Mouse (Mus musculus) lung, embryonic 14.5 days (tissue): ENCODE measurements around the gene C9orf72. TPM values are rescaled to one million over a fixed set of nuclear protein-coding genes. Genes with fewer than 3 reads are reported as not detected.
"Not testable (repeated sequence)": the region's sequence is repeated elsewhere in the genome, so short reads cannot be mapped to it uniquely, and the experiment has no call there.

Experiments
- ATAC-seq: fragments of 200-750 bp; cut with Nextera tagmentation; 2 replicates; pipeline ENCODE4 v1.8.0; 2017; ENCODE audit warnings: mild to moderate bottlenecking, moderate TSS enrichment, moderate library complexity; ENCODE audit not compliant: insufficient read depth
- DNase-seq: peaks from one replicate; pipeline ENCODE4 v3.0.0-alpha.2; 2015
- H3K27ac ChIP-seq: fragments of 300-500 bp; sonication (generic); 2 replicates; pipeline ENCODE4 v1.5.1; 2014; ENCODE audit warnings: low read depth, mild to moderate bottlenecking, moderate library complexity
- H3K27me3 ChIP-seq: fragments of 300-500 bp; sonication (generic); 2 replicates; pipeline ENCODE4 v1.6.1; 2014; ENCODE audit warnings: low read length, control low read depth; ENCODE audit not compliant: insufficient read depth
- H3K36me3 ChIP-seq: fragments of 300-500 bp; sonication (generic); 2 replicates; pipeline ENCODE4 v1.6.1; 2014; ENCODE audit warnings: control low read depth; ENCODE audit not compliant: insufficient read depth
- H3K4me1 ChIP-seq: fragments of 300-500 bp; sonication (generic); 2 replicates; pipeline ENCODE4 v1.6.1; 2014; ENCODE audit warnings: antibody characterized with exemption, control low read depth; ENCODE audit not compliant: insufficient read depth
- H3K4me2 ChIP-seq: fragments of 300-500 bp; sonication (generic); 2 replicates; pipeline ENCODE4 v1.6.1; 2014; ENCODE audit warnings: mild to moderate bottlenecking
- H3K4me3 ChIP-seq: fragments of 300-500 bp; sonication (generic); 2 replicates; pipeline ENCODE4 v1.5.1; 2014; ENCODE audit warnings: low read depth, low read length
- H3K9ac ChIP-seq: fragments of 300-500 bp; sonication (generic); 2 replicates; pipeline ENCODE4 v1.6.1; 2014
- H3K9me3 ChIP-seq: fragments of 300-500 bp; sonication (generic); 2 replicates; pipeline ENCODE4 v1.6.1; 2016; ENCODE audit warnings: low read depth, low read length, control low read depth
- CTCF ChIP-seq: IDR thresholded peaks from 2 replicates; pipeline ENCODE4 v1.5.1; 2016; ENCODE audit warnings: antibody characterized with exemption, low read depth
- WGBS: fragments of 180-500 bp; shearing (Covaris S2); extraction: QIAGEN DNeasy Blood & Tissue Kit; methylation state at CpG from one replicate; pipeline ENCODE4 v1.1.7; 2014; 5-methylcytosine and 5-hydroxymethylcytosine counted together
- polyA plus RNA-seq: library from polyadenylated mRNA; unstranded; fragments of >200 nt; fragmentation: Nextera tagmentation; extraction: Ambion mirVana; gene quantifications from 2 replicates; pipeline ENCODE4 v1.2.1, GENCODE M21; 2014

Gene C9orf72
- 14.6 and 16.3 TPM in 2 replicates for polyA plus RNA-seq

DNA sequence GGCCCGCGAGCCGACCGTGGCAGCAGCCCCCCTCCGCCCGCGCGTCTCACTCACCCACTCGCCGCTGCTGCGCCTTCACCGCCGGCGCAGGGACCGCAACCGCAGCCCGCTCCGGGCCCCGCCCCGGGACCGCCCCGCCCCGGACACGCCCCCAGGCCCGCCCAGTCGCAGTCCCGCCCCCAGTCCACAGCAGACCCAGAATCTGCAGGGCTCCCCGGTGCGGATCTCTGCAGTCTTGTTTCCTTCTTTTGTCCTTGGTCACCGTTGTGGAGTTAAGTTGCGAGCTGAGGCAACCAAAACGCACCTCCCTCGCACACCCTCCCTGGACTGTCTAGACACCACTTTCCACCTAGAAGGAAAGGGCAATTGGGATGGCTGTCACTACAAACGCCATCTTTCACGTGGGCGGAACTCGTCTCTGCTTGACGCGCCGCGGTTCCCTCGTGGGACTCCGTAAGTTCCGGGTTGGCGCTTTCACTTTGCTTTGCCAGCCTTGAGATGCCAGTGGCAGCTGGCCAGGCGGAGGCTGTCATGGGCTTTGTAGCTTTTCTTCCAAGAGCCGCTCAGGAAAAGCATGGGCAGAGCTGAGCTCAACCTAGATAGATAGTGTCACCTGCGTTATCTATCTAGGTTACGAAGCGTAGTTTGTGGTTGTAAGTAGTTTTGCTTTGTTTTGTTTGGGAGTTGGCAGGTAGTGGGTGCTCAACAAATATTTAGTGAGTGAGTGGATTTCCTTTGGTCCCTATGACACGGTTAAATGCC is at the start of gene C9orf72:
TSS of gene C9orf72 (minus strand) at position 442 of the 762 bp plus-strand sequence.
- H3K9ac ChIP-seq = peak within 1 kb of the TSS; percentile 80
- H3K4me3 ChIP-seq = peak within 1 kb of the TSS; percentile 83
- under 1% methylated on average over 51 of the region's 51 CpGs for WGBS
- H3K9me3 ChIP-seq = no peaks in the 10 kb centered on the region
- 0 out of 2 replicates have a peak, but pooled peaks cover 4% of the 10 kb centered on the region for H3K4me1 ChIP-seq
- ATAC-seq (peak; percentile 97), DNase-seq (peak; percentile 97)
- no peak for TF ChIP-seq CTCF
- H3K27me3 ChIP-seq = no peaks in the 10 kb centered on the region
- peak within 1 kb of the TSS; percentile 84 for H3K4me2 ChIP-seq
- H3K27ac ChIP-seq = peak within 1 kb of the TSS; percentile 65; the same call in 1 of the 2 replicates
- H3K36me3 ChIP-seq = no peaks in the 10 kb centered on the region

DNA sequence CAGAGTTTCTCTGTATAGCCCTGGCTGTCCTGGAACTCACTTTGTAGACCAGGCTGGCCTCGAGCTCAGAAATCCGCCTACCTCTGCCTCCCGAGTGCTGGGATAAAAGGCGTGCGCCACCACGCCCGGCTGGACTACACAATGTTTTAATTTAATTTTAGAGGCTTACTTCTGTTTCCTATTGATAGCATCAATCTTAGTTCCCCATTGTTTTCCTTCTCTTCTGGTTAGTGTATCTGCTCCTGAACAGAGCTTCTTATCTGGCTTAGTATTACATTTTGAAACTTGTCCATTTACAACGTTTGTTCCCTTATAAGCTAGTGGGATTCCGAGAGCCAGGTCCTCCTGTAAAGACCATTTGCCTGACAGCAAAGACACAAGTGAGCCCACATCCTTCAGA is 33.0 kb upstream of the C9orf72 start:
- Histone ChIP-seq H3K36me3 (no peaks in the 10 kb centered on the region), H3K4me1 (no peaks in the 10 kb centered on the region), H3K27ac (no peak overlapping the region), H3K4me3 (no peak overlapping the region), H3K4me2 (no peak overlapping the region), H3K9me3 (no peaks in the 10 kb centered on the region), H3K27me3 (no peaks in the 10 kb centered on the region), H3K9ac (no peak overlapping the region)
- DNase-seq = no peak
- ATAC-seq = no peak
- no peak for TF ChIP-seq CTCF
- 71% methylated on average over 9 of the region's 9 CpGs for whole genome bisulfite sequencing

DNA sequence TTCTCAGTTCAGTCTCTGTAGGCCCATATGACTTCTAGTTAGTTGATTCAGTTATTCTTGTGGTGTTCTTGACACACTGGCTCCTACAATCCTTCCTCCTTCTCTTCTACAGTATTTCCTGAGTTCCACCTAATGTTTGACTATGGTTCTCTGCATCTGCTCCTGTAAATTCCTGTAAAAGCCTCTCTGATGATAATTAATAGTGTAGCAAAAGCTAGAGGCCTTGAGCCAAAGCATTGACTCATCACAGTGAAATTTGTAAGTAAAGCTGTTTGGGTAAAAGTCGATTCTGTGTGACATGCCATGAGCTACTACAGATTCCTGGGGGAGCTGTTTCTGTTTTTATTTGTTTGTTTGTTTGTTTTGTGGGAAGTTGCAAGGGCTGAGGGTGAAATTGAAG is 18.0 kb upstream of the C9orf72 start:
- WGBS = 67% methylated on average over 1 of the region's 1 CpGs
- no peak for ATAC-seq
- Histone ChIP-seq H3K4me3 (no peak overlapping the region), H3K27ac (no peak overlapping the region), H3K9ac (no peak overlapping the region), H3K27me3 (no peaks in the 10 kb centered on the region), H3K4me2 (no peak overlapping the region), H3K36me3 (no peaks in the 10 kb centered on the region), H3K4me1 (no peaks in the 10 kb centered on the region), H3K9me3 (no peaks in the 10 kb centered on the region)
- TF ChIP-seq CTCF = no peak
- no peak for DNase-seq

DNA sequence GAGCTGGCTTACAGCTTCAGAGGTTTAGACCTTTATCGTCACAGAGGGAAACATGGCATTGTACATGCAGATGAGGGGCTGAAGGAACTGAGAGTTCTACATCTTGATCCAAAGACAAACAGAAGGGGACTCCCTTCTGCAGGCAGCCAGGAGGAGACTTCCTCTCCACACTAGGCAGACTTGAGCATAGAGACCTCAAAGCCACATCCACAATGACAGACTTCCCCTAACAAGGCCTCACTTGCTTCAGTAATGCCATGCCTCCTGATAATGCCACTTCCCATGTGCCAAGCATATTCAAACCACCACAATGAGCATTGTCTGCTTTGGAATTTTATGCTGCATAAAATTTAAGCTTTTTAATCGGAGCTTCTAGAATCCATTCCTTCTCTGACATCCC is 15.8 kb upstream of the C9orf72 start:
- ATAC-seq = no peak
- Histone ChIP-seq H3K4me2 (no peak overlapping the region), H3K9ac (no peak overlapping the region), H3K9me3 (no peaks in the 10 kb centered on the region), H3K4me3 (no peak overlapping the region), H3K27me3 (no peaks in the 10 kb centered on the region), H3K27ac (no peak overlapping the region), H3K36me3 (no peaks in the 10 kb centered on the region), H3K4me1 (no peaks in the 10 kb centered on the region)
- WGBS = 74% methylated on average over 2 of the region's 2 CpGs
- no peak for DNase-seq
- TF ChIP-seq CTCF = no peak

DNA sequence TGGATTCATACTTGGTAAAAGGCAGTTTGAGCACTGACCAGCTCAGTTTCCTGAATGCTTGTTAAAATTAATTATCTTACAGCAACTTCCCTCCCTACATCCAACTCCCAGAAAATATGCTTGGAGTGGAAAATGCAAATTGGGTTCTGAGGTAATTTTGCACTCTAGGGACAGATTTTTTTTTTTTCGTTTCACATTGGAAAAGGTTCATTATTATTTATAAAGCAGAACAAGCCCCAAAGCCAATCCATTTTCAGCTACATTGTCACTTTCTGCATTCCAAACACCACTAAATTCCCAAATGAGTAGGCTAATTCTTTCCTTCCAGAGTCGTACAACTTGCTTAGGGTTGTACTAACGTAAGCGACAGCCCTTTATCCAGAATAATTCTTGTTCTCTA is 12.7 kb upstream of the C9orf72 start:
- Histone ChIP-seq H3K9ac (no peak overlapping the region), H3K36me3 (no peaks in the 10 kb centered on the region), H3K27me3 (no peaks in the 10 kb centered on the region), H3K27ac (no peak overlapping the region), H3K9me3 (no peaks in the 10 kb centered on the region), H3K4me3 (no peak overlapping the region), H3K4me2 (no peak overlapping the region), H3K4me1 (no peaks in the 10 kb centered on the region)
- ATAC-seq = no peak
- no peak for TF ChIP-seq CTCF
- 72% methylated on average over 4 of the region's 4 CpGs for WGBS
- no peak for DNase-seq

DNA sequence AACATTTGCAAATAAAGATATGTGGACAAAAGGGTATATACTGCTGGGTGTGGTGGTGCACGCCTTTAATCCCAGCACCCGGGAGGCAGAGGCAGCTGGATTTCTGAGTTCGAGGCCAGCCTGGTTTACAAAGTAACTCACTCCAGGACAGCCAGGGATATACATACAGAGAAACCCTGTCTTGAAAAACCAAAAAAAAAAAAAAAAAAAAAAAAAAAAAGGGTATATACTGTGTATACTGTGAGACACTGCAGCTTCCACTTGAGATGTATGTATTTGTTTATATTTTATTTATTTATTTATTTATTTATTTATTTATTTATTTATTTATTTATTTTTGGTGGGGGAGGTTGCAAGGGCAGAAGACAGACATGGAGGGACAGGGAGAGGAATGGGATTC is 12.3 kb upstream of the C9orf72 start:
- not testable (repeated sequence) for H3K4me1 ChIP-seq, H3K9ac ChIP-seq, DNase-seq, H3K4me2 ChIP-seq, H3K27me3 ChIP-seq, H3K9me3 ChIP-seq, ATAC-seq, H3K36me3 ChIP-seq, H3K4me3 ChIP-seq, H3K27ac ChIP-seq
- WGBS = 85% methylated on average over 3 of the region's 3 CpGs

DNA sequence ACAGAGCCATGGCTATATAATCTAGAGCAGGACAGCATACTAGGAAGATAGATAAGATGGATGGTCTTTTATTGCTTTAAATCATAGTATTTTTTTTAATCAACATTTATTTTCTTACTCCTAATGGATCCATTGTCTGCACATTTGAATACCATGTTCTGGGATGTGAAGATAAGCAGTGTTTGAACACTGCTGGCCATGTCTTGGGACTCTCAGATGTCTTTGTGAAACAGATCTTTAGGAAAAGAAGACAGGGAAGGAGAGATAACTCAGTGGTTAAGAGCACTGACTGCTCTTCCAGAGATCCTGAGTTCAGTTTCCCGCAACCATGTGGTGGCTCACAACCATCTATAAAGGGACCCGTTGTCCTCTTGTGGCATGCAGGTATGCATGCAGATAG is 10.3 kb upstream of the C9orf72 start:
- no peak overlapping the region for H3K4me2 ChIP-seq
- no peak overlapping the region for H3K4me3 ChIP-seq
- H3K9ac ChIP-seq = no peak overlapping the region
- DNase-seq (no peak), ATAC-seq (no peak)
- H3K36me3 ChIP-seq = no peaks in the 10 kb centered on the region
- TF ChIP-seq CTCF = no peak
- no peaks in the 10 kb centered on the region for H3K27me3 ChIP-seq
- H3K27ac ChIP-seq = no peak overlapping the region
- no peaks in the 10 kb centered on the region for H3K4me1 ChIP-seq
- WGBS = 86% methylated on average over 2 of the region's 2 CpGs
- H3K9me3 ChIP-seq = no peaks in the 10 kb centered on the region
